Mouse (Mus musculus): ENCODE measurements around the gene Hspa4l. TPM values are rescaled to one million over a fixed set of nuclear protein-coding genes. Genes with fewer than 3 reads are reported as not detected.
"Not testable (repeated sequence)": the region's sequence is repeated elsewhere in the genome, so short reads cannot be mapped to it uniquely, and the experiment has no call there.

The Hspa4l gene
- polyA plus RNA-seq, 1 experiment, result 3.6 TPM

GRCm38 (mm10) chr3:40808686-40809085 is 64.4 kb downstream of the Hspa4l start:
- no peak for DNase-seq (ENCODE audit: low read depth, low spot score)
- WGBS, result 93% methylated on average over 10 of the region's 10 CpGs

GRCm38 (mm10) chr3:40809894-40810293 is 65.6 kb downstream of the Hspa4l start:
- DNase-seq (ENCODE audit: low read depth, low spot score), result no peak
- 73% methylated on average over 2 of the region's 2 CpGs for WGBS

GRCm38 (mm10) chr3:40813275-40813674 is 69.0 kb downstream of the Hspa4l start:
- WGBS, result 93% methylated on average over 2 of the region's 2 CpGs
- no peak for DNase-seq (ENCODE audit: low read depth, low spot score)

- WGBS, result 37% methylated on average over 6 of the region's 6 CpGs
- DNase-seq (ENCODE audit: low read depth, low spot score), result not testable (repeated sequence)
Observed at GRCm38 (mm10) chr3:40845521-40845920, 101.2 kb downstream of the Hspa4l start.

Other genes starting within 250 kb of the Hspa4l start
- 1.0 and 1.3 TPM in 2 replicates for gene Intu, start 213.2 kb upstream of the Hspa4l start, polyA plus RNA-seq (2012; rRNA removed)
- gene Slc25a31, start 35.6 kb upstream of the Hspa4l start, polyA plus RNA-seq (2012; rRNA removed), result not detected in 2 replicates
- gene Plk4, start 55.5 kb downstream of the Hspa4l start, polyA plus RNA-seq (2012; rRNA removed), result 4.4 and 6.4 TPM in 2 replicates
- 3.1 and 4.7 TPM in 2 replicates for gene Mfsd8, start 102.4 kb downstream of the Hspa4l start, polyA plus RNA-seq (2012; rRNA removed)
- gene Abhd18, start 102.5 kb downstream of the Hspa4l start, polyA plus RNA-seq (2012; rRNA removed), result 2.9 and 6.7 TPM in 2 replicates
- gene 1700034I23Rik, start 158.0 kb downstream of the Hspa4l start, polyA plus RNA-seq (2012; rRNA removed), result not detected in 2 replicates
- 13.5 and 22.2 TPM in 2 replicates for gene Larp1b, start 205.3 kb downstream of the Hspa4l start, polyA plus RNA-seq (2012; rRNA removed)